Mouse (Mus musculus) liver, postnatal 0 days (tissue): ENCODE results near the gene Otop1. TPM values are rescaled to one million over a fixed set of nuclear protein-coding genes. Genes with fewer than 3 reads are reported as not detected.

Source experiments
- ATAC-seq: fragments of 200-750 bp; cut with Nextera tagmentation; 2 replicates; pipeline ENCODE4 v1.8.0; 2017; ENCODE audit warnings: mild to moderate bottlenecking, moderate library complexity
- DNase-seq: peaks from one replicate; pipeline ENCODE4 v3.0.0-alpha.2; 2016
- H3K27ac ChIP-seq: fragments of 300-500 bp; sonication (generic); 2 replicates; pipeline ENCODE4 v1.5.1; 2014; ENCODE audit warnings: antibody characterized with exemption, moderate library complexity, mild to moderate bottlenecking, low read depth
- H3K27me3 ChIP-seq: fragments of 300-500 bp; sonication (generic); 2 replicates; pipeline ENCODE4 v1.6.1; 2014; ENCODE audit warnings: low read length, control low read depth, mixed read lengths; ENCODE audit not compliant: insufficient read depth
- H3K36me3 ChIP-seq: fragments of 300-500 bp; sonication (generic); replicated peaks from 2 replicates; pipeline ENCODE4 v1.6.1; 2014; ENCODE audit warnings: mild to moderate bottlenecking, control low read depth, low read length, moderate library complexity, mixed read lengths; ENCODE audit not compliant: insufficient read depth
- H3K4me1 ChIP-seq: fragments of 300-500 bp; sonication (generic); 2 replicates; pipeline ENCODE4 v1.6.1; 2014; ENCODE audit warnings: antibody characterized with exemption, mild to moderate bottlenecking, control low read depth; ENCODE audit not compliant: insufficient read depth
- H3K4me2 ChIP-seq: fragments of 300-500 bp; sonication (generic); 2 replicates; pipeline ENCODE4 v1.6.1; 2014; ENCODE audit warnings: low read depth, mild to moderate bottlenecking, low read length, moderate library complexity, mixed read lengths
- H3K4me3 ChIP-seq: fragments of 300-500 bp; sonication (generic); 2 replicates; pipeline ENCODE4 v1.5.1; 2014; ENCODE audit warnings: low read depth, low read length
- H3K9ac ChIP-seq: fragments of 300-500 bp; sonication (generic); replicated peaks from 2 replicates; pipeline ENCODE4 v1.6.1; 2014; ENCODE audit warnings: mild to moderate bottlenecking, moderate library complexity
- H3K9me3 ChIP-seq: fragments of 300-500 bp; sonication (generic); 2 replicates; pipeline ENCODE4 v1.6.1; 2016; ENCODE audit warnings: mild to moderate bottlenecking, control low read depth, low read length, mixed read lengths
- CTCF ChIP-seq: sonication (generic); IDR thresholded peaks from 2 replicates; pipeline ENCODE4 v1.5.1; 2016; ENCODE audit warnings: antibody characterized with exemption, low read depth
- EP300 ChIP-seq: IDR thresholded peaks from 2 replicates; pipeline ENCODE4 v1.6.1; 2016; ENCODE audit warnings: antibody characterized with exemption, low read depth, mild to moderate bottlenecking
- WGBS: fragments of 180-500 bp; shearing (Covaris S2); extraction: QIAGEN DNeasy Blood & Tissue Kit; methylation state at CpG from one replicate; pipeline ENCODE4 v1.1.7; 2014; ENCODE audit not compliant: insufficient replicate concordance; 5-methylcytosine and 5-hydroxymethylcytosine counted together
- polyA plus RNA-seq: library from polyadenylated mRNA; unstranded; fragments of >200 nt; fragmentation: Nextera tagmentation; extraction: Ambion mirVana; gene quantifications from 2 replicates; pipeline ENCODE4 v1.2.1, GENCODE M21; 2015

Gene Otop1
- polyA plus RNA-seq, 1 experiment from 2014 or later: not detected

DNA sequence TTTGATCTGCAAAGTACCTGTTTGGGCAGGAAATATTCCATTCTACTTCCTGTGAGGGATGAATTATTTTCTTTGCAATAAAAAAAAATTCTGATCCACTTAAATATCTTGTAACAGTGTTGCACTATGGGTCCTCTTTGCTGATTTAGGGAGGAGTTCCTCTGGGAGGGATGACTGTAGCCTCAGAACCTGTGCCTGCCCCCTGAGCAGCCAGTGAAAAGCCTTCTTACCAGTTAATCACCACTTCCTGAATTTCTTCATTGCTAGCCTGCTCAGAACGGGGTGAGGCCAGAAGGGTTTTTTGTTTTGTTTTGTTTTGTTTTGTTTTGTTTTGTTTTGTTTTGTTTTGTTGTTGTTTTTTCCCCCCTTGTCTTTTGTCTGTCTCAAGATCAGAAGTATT, 4.3 kb downstream of the Otop1 start:
- peaks cover 40% of the 10 kb centered on the region for H3K27me3 ChIP-seq
- DNase-seq: no peak

GRCm38 (mm10) chr5:38285724-38286123, 10.0 kb downstream of the Otop1 start:
- Histone ChIP-seq H3K4me2 (no peak overlapping the region), H3K4me1 (no peaks in the 10 kb centered on the region), H3K9ac (no peak overlapping the region), H3K27me3 (no peaks in the 10 kb centered on the region), H3K9me3 (no peaks in the 10 kb centered on the region), H3K4me3 (no peak overlapping the region), H3K27ac (no peak overlapping the region), H3K36me3 (no peaks in the 10 kb centered on the region)
- WGBS: 64% methylated on average over 9 of the region's 9 CpGs
- DNase-seq: no peak
- ATAC-seq: no peak
- TF ChIP-seq CTCF (no peak), EP300 (no peak)

More for the DNA sequence above, 4.3 kb downstream of the Otop1 start:
- Histone ChIP-seq H3K9ac (no peak overlapping the region), H3K27ac (no peak overlapping the region), H3K36me3 (no peaks in the 10 kb centered on the region), H3K4me3 (no peak overlapping the region), H3K9me3 (no peaks in the 10 kb centered on the region), H3K4me1 (no peaks in the 10 kb centered on the region), H3K4me2 (no peak overlapping the region)
- no peak for ATAC-seq
- WGBS: 17% methylated on average over 1 of the region's 1 CpGs
- TF ChIP-seq CTCF (no peak), EP300 (no peak)

DNA sequence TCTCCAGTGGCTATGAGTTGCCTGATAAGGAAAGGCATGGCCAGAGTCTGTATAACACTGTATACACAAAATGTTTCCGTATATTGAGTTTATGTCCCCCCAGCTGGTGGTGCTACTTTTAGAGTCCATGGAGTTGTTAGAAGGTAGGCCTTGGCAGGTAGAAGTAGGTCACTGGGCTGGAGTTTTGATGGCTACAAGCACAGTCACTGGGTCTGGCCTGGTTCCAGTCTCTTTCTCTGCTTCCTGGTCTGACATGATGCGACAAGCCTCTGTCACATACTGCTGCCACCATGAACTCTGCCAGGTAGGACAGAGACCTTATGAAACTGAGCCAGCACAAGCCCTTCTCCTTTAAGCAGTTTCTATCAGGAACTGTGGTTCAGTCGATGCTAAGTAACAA, 12.7 kb downstream of the Otop1 start:
- Histone ChIP-seq H3K36me3 (no peaks in the 10 kb centered on the region), H3K4me3 (no peak overlapping the region), H3K9ac (no peak overlapping the region), H3K9me3 (no peaks in the 10 kb centered on the region), H3K4me2 (no peak overlapping the region), H3K27me3 (no peaks in the 10 kb centered on the region), H3K27ac (no peak overlapping the region), H3K4me1 (no peaks in the 10 kb centered on the region)
- WGBS: 83% methylated on average over 3 of the region's 3 CpGs
- ATAC-seq (no peak), DNase-seq (no peak)
- TF ChIP-seq CTCF: no peak
- no peak for TF ChIP-seq EP300

- no peaks in the 10 kb centered on the region for H3K4me1 ChIP-seq
- no peak for TF ChIP-seq EP300
- TF ChIP-seq CTCF: no peak
- no peak overlapping the region for H3K27ac ChIP-seq
- DNase-seq: no peak
- H3K9ac ChIP-seq: no peak overlapping the region
- H3K27me3 ChIP-seq: no peaks in the 10 kb centered on the region
- no peaks in the 10 kb centered on the region for H3K36me3 ChIP-seq
- no peak overlapping the region for H3K4me2 ChIP-seq
- H3K4me3 ChIP-seq: no peak overlapping the region
- no peak for ATAC-seq
- H3K9me3 ChIP-seq: no peaks in the 10 kb centered on the region
- WGBS: 80% methylated on average over 12 of the region's 12 CpGs
These were observed 26.1 kb downstream of the Otop1 start for GRCm38 (mm10) chr5:38301761-38302411.

DNA sequence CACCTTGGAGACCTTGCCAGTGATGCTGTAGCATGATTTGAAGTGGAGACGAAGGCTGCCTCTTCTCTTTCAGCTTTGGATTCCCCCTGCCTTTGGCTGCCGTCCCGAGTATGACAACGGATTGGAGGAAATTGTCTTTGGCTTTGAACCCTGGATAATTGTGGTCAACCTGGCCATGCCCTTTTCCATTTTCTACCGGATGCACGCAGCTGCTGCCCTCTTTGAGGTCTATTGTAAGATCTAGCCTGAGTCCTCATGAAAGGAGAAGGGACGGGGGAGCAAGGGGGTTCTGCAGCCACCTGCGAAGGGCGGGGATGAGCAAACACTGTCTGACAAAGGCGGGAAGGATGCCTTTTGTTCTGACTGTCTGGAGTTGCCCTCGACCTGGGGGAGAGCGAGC, 26.9 kb downstream of the Otop1 start:
- no peak for DNase-seq
- TF ChIP-seq EP300 (no peak), CTCF (no peak)

GRCm38 (mm10) chr5:38305241-38305640, 29.5 kb downstream of the Otop1 start:
- Histone ChIP-seq H3K9me3 (no peaks in the 10 kb centered on the region), H3K4me3 (no peak overlapping the region), H3K27ac (no peak overlapping the region), H3K4me2 (no peak overlapping the region), H3K9ac (no peak overlapping the region), H3K4me1 (no peaks in the 10 kb centered on the region; the same call in 1 of the 2 replicates), H3K36me3 (no peaks in the 10 kb centered on the region), H3K27me3 (no peaks in the 10 kb centered on the region)
- no peak for ATAC-seq
- 67% methylated on average over 2 of the region's 2 CpGs for WGBS
- DNase-seq: no peak
- no peak for TF ChIP-seq CTCF
- no peak for TF ChIP-seq EP300

More for the DNA sequence above, 26.9 kb downstream of the Otop1 start:
- Histone ChIP-seq H3K27me3 (no peaks in the 10 kb centered on the region), H3K4me2 (no peak overlapping the region), H3K4me3 (no peak overlapping the region), H3K4me1 (no peaks in the 10 kb centered on the region; the same call in 1 of the 2 replicates), H3K36me3 (no peaks in the 10 kb centered on the region), H3K27ac (no peak overlapping the region), H3K9ac (no peak overlapping the region), H3K9me3 (no peaks in the 10 kb centered on the region)
- ATAC-seq: no peak
- 48% methylated on average over 12 of the region's 12 CpGs for WGBS
